Mouse (Mus musculus): Measurements from ENCODE around the gene BC052040.

DNA sequence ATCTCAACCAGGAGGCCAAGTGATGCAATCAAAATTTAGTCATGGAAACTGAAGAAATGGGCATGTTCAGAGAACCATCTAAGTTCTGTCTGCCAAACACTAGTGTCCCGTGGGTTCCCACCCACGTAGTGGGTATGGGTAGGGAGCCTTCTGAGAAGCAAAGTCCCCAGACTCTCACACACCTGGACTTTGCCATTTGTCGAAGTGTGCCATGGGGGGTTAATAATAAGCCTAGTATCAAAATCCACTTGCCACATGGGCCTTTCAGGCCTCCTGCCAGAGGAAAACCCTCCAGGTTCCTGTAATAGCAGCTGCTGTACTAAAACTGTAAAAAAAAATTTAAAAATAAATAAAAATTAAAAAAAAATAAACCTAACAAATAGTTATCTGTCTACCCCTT is 154.9 kb downstream of the BC052040 start:
- TF ChIP-seq CTCF (IDR thresholded peaks at IDR 0.05) (no peak), POLR2A (IDR thresholded peaks at IDR 0.05; ENCODE audit: insufficient read depth, low read depth, low read length) (no peak), EP300 (IDR thresholded peaks at IDR 0.05; ENCODE audit: insufficient read depth, low read depth, low read length) (no peak)

Data from heart, adult 2 months (tissue).